Mouse (Mus musculus): Measurements from ENCODE around the gene Plcxd2. TPM values are rescaled to one million over a fixed set of nuclear protein-coding genes. Genes with fewer than 3 reads are reported as not detected.
A peak's percentile ranks its signal among the peaks of the same experiment; 100 is the strongest.

Plcxd2 gene
- polyA plus RNA-seq, 1 experiment from 2014 or later = 1.6 TPM

DNA sequence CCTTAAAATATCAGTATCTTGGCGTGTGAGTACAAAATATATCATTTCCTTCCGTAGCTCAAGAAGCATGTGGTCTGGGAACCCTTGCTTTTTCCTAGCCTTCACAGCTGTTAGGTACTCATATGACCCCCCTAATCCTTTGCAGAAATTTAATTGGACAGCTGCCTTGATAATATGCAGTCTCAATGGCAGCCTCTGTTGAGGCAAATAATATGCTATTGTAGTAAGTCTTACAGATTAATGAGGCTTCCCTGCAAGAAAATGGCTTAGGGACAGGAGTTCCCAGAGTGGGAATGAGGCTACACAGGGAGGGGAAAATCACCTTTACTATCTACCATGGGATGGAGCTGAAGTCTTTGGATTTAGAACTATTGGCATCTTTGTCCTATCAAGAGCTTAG lies 73.5 kb downstream of the Plcxd2 start:
- peak overlapping the region; percentile 75 for H3K27ac ChIP-seq
- H3K4me1 ChIP-seq (replicated peaks) = peaks cover 25% of the 10 kb centered on the region
- no peaks in the 10 kb centered on the region for H3K27me3 ChIP-seq
- ATAC-seq (ENCODE audit: insufficient number of reproducible peaks, insufficient read depth, low FRiP score, low TSS enrichment, low read depth) = peak; percentile 67; the same call in 1 of the 2 replicates
- H3K36me3 ChIP-seq = no peaks in the 10 kb centered on the region
- 54% methylated on average over 2 of the region's 2 CpGs for WGBS
- H3K9ac ChIP-seq (replicated peaks) = no peak overlapping the region
- no peak overlapping the region for H3K4me2 ChIP-seq
- no peaks in the 10 kb centered on the region for H3K9me3 ChIP-seq
- no peak overlapping the region for H3K4me3 ChIP-seq (replicated peaks)

DNA sequence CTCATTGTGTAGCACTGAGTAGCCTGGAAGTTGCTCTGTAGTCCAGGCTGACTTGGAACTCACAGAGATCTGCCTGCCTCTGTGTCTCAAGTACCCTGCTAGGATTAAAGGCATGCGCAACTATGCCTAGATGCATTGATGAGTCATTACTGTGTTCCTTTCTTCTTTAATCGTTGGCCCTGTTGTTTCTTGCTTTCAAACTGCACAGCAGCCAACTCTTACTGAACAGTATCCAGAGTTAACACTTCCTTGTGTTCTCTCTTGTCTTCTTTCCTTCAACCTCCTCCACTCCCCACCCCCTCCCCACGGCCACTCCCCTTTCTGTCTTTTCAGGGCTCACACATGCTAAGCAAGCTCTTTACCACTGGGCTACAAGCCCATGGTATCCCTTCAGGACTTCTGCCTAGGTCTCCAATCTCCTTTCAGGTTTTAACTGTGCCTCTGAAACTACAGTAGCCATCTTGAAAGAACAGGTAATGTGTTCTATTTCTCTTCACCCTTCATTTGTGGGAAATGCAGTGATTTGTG lies 74.0 kb downstream of the Plcxd2 start:
- H3K4me1 ChIP-seq (replicated peaks) = peaks cover 25% of the 10 kb centered on the region
- H3K27ac ChIP-seq = peak overlapping the region; percentile 75
- H3K4me3 ChIP-seq (replicated peaks) = no peak overlapping the region
- H3K4me2 ChIP-seq = no peak overlapping the region
- no peaks in the 10 kb centered on the region for H3K27me3 ChIP-seq
- WGBS = 82% methylated on average over 3 of the region's 3 CpGs
- no peaks in the 10 kb centered on the region for H3K9me3 ChIP-seq
- no peak for ATAC-seq (ENCODE audit: insufficient number of reproducible peaks, insufficient read depth, low FRiP score, low TSS enrichment, low read depth)
- no peaks in the 10 kb centered on the region for H3K36me3 ChIP-seq
- no peak overlapping the region for H3K9ac ChIP-seq (replicated peaks)

DNA sequence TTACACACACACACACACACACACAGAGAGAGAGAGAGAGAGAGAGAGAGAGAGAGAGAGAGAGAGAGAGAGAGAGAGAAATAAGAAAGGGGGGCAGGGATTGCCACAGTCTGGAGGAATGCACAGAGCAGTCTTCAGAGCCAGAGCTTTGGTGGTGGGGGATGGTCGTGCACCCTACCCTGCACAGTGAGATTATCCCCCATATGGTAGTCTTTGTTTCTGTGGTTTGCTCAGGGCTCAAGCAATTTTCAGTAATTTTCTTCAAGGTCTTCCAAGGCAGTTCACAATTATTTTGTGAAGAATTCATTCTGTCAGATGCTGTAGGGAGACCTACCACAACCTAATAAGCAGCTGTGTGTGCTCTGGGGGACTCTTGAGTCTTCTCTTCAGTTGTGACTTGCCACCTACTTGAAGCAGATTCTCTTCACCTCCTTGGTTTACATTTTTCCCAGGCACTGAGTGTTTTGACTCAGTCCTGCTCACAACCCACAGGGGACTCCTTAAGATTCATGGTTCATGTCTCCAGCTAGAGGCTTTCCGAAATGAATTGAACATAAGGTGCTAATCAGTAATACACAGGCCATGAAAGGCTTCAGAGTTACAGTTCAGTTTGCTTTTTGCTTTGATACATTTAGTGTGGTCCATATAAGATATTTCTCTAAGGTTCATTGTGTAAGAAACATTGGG lies 75.2 kb downstream of the Plcxd2 start:
- 27% methylated on average over 2 of the region's 2 CpGs for WGBS
- no peaks in the 10 kb centered on the region for H3K9me3 ChIP-seq
- peaks cover 30% of the 10 kb centered on the region for H3K4me1 ChIP-seq (replicated peaks)
- peak overlapping the region; percentile 82 for H3K27ac ChIP-seq
- ATAC-seq (ENCODE audit: insufficient number of reproducible peaks, insufficient read depth, low FRiP score, low TSS enrichment, low read depth) = peak; percentile 84
- H3K4me2 ChIP-seq = no peak overlapping the region; the same call in 1 of the 2 replicates
- no peaks in the 10 kb centered on the region for H3K27me3 ChIP-seq
- H3K4me3 ChIP-seq (replicated peaks) = no peak overlapping the region
- no peak overlapping the region for H3K9ac ChIP-seq (replicated peaks)
- no peaks in the 10 kb centered on the region for H3K36me3 ChIP-seq

DNA sequence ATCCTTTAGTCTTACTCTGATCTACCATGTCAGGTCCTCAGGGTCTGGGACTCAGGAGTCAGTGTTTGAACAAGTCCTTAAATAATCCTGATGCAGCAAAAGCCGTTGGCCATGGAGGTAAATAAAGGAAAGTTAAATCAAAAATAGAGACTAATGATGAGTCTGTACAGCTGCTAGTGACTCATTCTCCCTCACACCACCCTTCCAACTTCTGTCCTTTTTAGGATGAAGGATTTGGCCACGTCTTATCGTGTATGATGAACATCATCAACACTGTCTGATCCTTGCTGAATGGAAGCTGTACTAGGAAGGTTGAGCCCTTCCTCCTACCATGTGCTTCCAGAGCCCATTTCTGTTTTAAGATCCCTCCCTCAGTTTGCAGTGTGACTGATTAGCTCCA lies 79.7 kb downstream of the Plcxd2 start:
- Histone ChIP-seq H3K4me2 (no peak overlapping the region), H3K4me3 (replicated peaks) (no peak overlapping the region), H3K36me3 (no peaks in the 10 kb centered on the region), H3K27me3 (no peaks in the 10 kb centered on the region), H3K9ac (replicated peaks) (no peak overlapping the region), H3K9me3 (no peaks in the 10 kb centered on the region), H3K4me1 (replicated peaks) (peaks cover 20% of the 10 kb centered on the region), H3K27ac (no peak overlapping the region)
- ATAC-seq (ENCODE audit: insufficient number of reproducible peaks, insufficient read depth, low FRiP score, low TSS enrichment, low read depth) = no peak
- WGBS = 87% methylated on average over 3 of the region's 3 CpGs

DNA sequence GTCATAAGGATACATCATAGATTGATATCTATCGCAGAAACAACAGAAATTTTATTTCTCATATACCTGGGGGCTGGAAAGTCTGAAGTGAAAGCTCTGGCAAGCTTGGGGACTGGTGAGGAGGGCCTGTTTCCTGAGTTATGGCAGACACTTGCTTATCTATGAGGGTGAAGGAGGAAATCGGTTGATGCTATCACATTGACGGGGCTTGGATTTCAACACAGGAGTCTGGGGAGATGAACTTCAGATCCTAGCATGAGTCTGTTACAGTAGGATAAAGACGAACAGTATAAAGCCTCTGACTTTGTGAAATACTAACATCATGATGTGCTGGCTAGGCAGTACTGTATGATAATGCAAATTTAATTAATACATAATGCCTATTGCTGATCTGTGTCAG lies 81.9 kb downstream of the Plcxd2 start:
- H3K36me3 ChIP-seq = no peaks in the 10 kb centered on the region
- no peak overlapping the region for H3K4me2 ChIP-seq
- H3K4me3 ChIP-seq (replicated peaks) = no peak overlapping the region
- H3K27ac ChIP-seq = no peak overlapping the region
- H3K4me1 ChIP-seq (replicated peaks) = peaks cover 18% of the 10 kb centered on the region
- no peaks in the 10 kb centered on the region for H3K9me3 ChIP-seq
- 86% methylated on average over 4 of the region's 4 CpGs for WGBS
- no peaks in the 10 kb centered on the region for H3K27me3 ChIP-seq
- ATAC-seq (ENCODE audit: insufficient number of reproducible peaks, insufficient read depth, low FRiP score, low TSS enrichment, low read depth) = no peak
- no peak overlapping the region for H3K9ac ChIP-seq (replicated peaks)

DNA sequence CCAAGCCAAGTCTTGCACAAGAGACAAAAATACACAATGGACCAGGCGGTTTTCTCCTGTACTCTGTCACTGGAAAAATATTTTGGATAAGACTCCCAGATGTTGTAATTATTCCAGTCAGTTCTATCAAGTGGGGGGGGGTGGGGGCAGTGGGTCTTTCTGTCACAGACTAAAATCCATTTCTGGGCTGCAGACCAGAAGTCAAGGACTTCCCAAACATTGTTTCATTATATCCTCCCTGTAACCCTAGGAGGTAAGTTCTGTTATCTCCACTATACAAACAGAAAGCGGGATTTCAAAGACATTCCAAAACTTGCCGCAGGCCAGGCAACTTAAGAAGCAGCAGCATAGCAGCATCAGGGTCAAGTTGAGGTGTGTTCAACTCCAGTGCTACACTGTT lies 82.4 kb downstream of the Plcxd2 start:
- no peak for ATAC-seq (ENCODE audit: insufficient number of reproducible peaks, insufficient read depth, low FRiP score, low TSS enrichment, low read depth)
- WGBS = 53% methylated on average over 3 of the region's 3 CpGs
- Histone ChIP-seq H3K27ac (no peak overlapping the region), H3K9ac (replicated peaks) (no peak overlapping the region), H3K9me3 (no peaks in the 10 kb centered on the region), H3K36me3 (no peaks in the 10 kb centered on the region), H3K4me1 (replicated peaks) (peaks cover 18% of the 10 kb centered on the region), H3K4me3 (replicated peaks) (no peak overlapping the region), H3K27me3 (no peaks in the 10 kb centered on the region), H3K4me2 (no peak overlapping the region)

DNA sequence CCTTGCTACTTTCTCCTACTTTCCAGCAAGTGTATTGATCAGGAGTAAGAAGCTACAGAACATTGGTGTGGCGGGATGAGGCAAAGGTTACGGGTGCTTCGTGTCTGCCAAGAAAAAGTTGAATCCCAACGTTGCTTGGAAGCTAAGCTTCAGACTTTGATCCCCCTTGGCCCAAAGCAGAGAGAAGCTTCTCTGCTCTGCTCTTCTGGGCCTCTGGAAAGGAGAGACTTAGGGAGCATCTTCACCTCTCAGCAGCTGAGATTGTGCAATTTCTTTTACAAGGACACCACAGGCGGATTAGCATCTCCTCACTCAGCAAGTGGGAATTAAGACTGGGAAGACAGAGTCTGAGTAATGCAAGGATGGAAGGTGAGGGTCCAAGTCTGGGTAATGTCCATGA lies 83.1 kb downstream of the Plcxd2 start:
- ATAC-seq (ENCODE audit: insufficient number of reproducible peaks, insufficient read depth, low FRiP score, low TSS enrichment, low read depth) = no peak
- H3K9me3 ChIP-seq = no peaks in the 10 kb centered on the region
- H3K4me2 ChIP-seq = no peak overlapping the region
- H3K27ac ChIP-seq = no peak overlapping the region
- no peak overlapping the region for H3K4me3 ChIP-seq (replicated peaks)
- WGBS = 93% methylated on average over 5 of the region's 5 CpGs
- no peaks in the 10 kb centered on the region for H3K36me3 ChIP-seq
- peaks cover 18% of the 10 kb centered on the region for H3K4me1 ChIP-seq (replicated peaks)
- H3K27me3 ChIP-seq = no peaks in the 10 kb centered on the region
- no peak overlapping the region for H3K9ac ChIP-seq (replicated peaks)

DNA sequence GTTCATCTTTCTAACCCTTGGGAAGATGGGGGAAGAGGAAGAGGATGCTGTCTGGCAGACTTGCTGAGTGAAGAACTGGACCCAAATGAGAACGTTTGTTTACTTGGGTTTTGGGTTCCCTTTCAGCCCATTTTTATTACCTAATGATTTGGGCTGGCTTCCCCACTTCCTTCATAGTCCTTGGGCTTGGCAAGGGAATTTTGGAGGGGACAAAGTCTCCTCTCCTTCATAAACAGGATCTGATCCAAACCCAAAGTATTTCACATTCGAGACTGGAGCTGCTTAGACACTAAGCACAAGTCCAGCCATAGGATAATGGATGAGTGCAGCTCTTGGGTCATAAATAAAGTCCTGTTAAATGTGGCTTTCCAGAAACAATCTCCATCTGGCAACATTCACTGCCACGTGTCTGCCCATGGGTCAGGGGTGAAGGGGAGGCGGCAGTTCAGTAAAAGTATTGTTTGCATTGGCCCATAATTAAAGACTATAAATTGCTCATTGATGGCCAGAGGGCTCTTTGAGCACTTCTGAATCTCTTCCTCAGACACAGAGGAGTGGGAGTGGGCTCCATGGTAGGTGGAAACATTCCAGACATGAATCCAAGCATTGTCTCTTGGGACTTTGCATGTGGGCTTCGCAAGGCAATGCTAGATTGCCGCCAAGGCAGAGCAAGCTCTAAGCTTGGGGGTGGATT lies 86.1 kb downstream of the Plcxd2 start:
- Histone ChIP-seq H3K9me3 (no peaks in the 10 kb centered on the region), H3K4me3 (replicated peaks) (no peak overlapping the region), H3K27me3 (no peaks in the 10 kb centered on the region), H3K36me3 (no peaks in the 10 kb centered on the region), H3K4me2 (no peak overlapping the region), H3K4me1 (replicated peaks) (peaks cover 22% of the 10 kb centered on the region), H3K9ac (replicated peaks) (no peak overlapping the region), H3K27ac (0 out of 2 replicates have a peak overlapping the region, but pooled peaks have one; percentile 4)
- 44% methylated on average over 6 of the region's 6 CpGs for WGBS
- 0 out of 2 replicates have a peak, but pooled peaks have one; percentile 28 for ATAC-seq (ENCODE audit: insufficient number of reproducible peaks, insufficient read depth, low FRiP score, low TSS enrichment, low read depth)

DNA sequence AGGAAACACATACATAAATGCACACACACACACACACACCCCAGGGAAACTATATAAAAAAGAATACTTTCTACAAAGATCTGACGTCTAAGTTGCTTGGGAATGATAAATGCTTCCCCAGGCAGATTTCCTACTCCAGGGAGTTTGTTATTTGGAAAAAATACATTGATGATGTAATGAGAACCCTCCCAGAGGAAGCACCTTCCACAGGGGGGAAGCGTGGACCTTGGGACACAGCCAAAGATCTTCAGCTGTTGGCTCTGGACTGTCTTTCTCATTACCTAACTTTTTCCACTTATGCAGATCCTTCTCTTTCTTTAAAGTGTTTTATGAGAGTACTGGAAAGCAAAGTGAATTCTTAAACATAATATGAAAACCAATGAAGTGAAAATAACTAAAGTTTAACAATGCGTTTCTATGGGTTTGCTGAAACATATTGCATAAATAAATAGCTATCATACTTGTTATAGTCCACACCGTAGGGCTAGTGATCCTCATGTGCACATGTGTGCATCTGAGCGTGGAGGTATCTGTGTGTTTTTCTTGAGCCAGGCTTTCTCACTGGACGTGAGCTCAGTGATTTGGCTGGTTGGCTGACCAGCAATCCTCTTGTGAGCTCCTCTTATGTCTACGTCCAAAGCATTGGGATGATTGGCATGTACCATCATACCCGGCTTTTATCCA lies 87.3 kb downstream of the Plcxd2 start:
- no peak for ATAC-seq (ENCODE audit: insufficient number of reproducible peaks, insufficient read depth, low FRiP score, low TSS enrichment, low read depth)
- no peak overlapping the region for H3K4me3 ChIP-seq (replicated peaks)
- H3K4me1 ChIP-seq (replicated peaks) = peaks cover 22% of the 10 kb centered on the region
- 0 out of 2 replicates have a peak overlapping the region, but pooled peaks have one; percentile 5 for H3K27ac ChIP-seq
- WGBS = 73% methylated on average over 8 of the region's 8 CpGs
- H3K27me3 ChIP-seq = no peaks in the 10 kb centered on the region
- H3K9ac ChIP-seq (replicated peaks) = no peak overlapping the region
- H3K4me2 ChIP-seq = no peak overlapping the region
- no peaks in the 10 kb centered on the region for H3K9me3 ChIP-seq
- no peaks in the 10 kb centered on the region for H3K36me3 ChIP-seq

DNA sequence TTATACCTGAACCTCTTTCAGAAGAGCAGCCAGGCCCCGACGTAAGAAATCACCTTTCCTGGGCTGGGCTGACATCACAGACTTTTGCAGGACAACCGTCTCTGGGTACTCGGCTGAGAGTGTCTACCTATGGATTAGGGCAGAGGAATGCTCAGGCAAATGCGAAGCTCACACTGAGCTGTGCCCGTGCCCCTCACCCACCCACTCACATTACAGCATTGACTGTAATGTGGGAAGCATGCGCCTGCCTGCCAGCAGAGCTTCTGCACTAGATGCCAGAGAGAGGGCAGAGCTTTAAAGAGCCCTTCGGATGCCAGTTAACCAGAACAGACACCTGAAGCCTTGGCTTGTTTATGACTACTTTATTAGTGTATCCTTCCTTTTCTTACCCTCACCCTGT lies 90.4 kb downstream of the Plcxd2 start:
- Histone ChIP-seq H3K9me3 (no peaks in the 10 kb centered on the region), H3K9ac (replicated peaks) (no peak overlapping the region), H3K4me1 (replicated peaks) (peaks cover 22% of the 10 kb centered on the region), H3K4me2 (no peak overlapping the region), H3K36me3 (no peaks in the 10 kb centered on the region), H3K27me3 (no peaks in the 10 kb centered on the region), H3K27ac (no peak overlapping the region), H3K4me3 (replicated peaks) (no peak overlapping the region)
- ATAC-seq (ENCODE audit: insufficient number of reproducible peaks, insufficient read depth, low FRiP score, low TSS enrichment, low read depth) = no peak
- 48% methylated on average over 8 of the region's 8 CpGs for WGBS

Data from limb, embryonic 12.5 days (tissue).